ENCODE assay signal across 22 mouse cellular contexts in the genomic region with DNA sequence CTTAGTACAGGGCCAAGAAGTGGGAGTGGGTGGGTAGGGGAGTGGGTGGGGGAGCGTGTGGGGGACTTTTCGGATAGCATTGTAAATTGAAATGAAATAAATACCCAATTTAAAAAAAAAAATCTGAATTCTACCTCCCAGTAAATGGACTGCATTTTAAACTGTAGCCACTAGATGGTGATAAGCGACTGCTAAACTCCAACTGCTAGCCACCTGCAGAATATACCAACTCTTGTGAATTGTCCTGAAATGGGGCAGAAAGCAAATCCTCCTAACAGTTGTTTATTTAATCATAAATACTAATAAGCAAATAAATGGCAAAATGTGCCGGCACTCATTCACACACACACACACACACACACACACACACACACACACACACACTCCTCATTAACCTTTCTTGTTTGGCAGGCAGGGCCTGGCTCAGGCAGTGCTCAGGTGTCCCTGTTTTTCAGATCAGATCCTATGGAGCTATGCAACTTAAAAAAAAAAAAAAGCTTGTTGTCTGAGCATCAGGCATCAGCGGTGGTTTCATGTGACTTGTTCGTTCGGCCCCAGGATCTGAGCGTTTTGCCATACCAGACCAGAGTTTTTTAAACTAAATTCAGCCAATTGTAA. TPM values are rescaled to one million over a fixed set of nuclear protein-coding genes. Genes with fewer than 3 reads are reported as not detected.
A peak's percentile ranks its signal among the peaks of the same experiment; 100 is the strongest.
DNase-seq lines count a peak whose midpoint lies in the region; ATAC-seq and TF ChIP-seq lines count a peak whose summit lies in the region.
"Not testable (repeated sequence)": the region's sequence is repeated elsewhere in the genome, so short reads cannot be mapped to it uniquely, and the experiment has no call there.
"Had no signal": no experiment of that assay in that cellular context is flagged by ENCODE, and none has a peak within 500 bp of the region (broad histone marks: within the 10 kb centered on the region; RNA-seq: fewer than 3 reads in every experiment).

No protein-coding gene starts in this region.

- DNase-seq in forebrain, embryonic 11.5 days (ENCODE audit: low spot score); midbrain, postnatal 0 days (ENCODE audit: low spot score): not testable (repeated sequence)

- peak; percentile 40 for TF ChIP-seq CTCF in midbrain, postnatal 0 days (IDR thresholded peaks at IDR 0.05)

- not testable (repeated sequence) for H3K4me2 ChIP-seq in forebrain, embryonic 11.5 days (ENCODE audit: low read depth, low read length, severe bottlenecking); forebrain, embryonic 15.5 days (replicated peaks); hindbrain, embryonic 13.5 days; kidney, embryonic 16.5 days (replicated peaks; ENCODE audit: low read depth, low read length); midbrain, postnatal 0 days (ENCODE audit: low read depth, low read length, poor library complexity, severe bottlenecking)

- ATAC-seq in forebrain, embryonic 11.5 days (replicated peaks; ENCODE audit: low FRiP score), result 0 out of 2 replicates have a peak, but pooled peaks have one; percentile 61
- ATAC-seq in forebrain, embryonic 15.5 days (replicated peaks), result 0 out of 2 replicates have a peak, but pooled peaks have one; percentile 60
- 0 out of 2 replicates have a peak, but pooled peaks have one; percentile 66 for ATAC-seq in hindbrain, embryonic 13.5 days (ENCODE audit: low FRiP score)
- 0 out of 2 replicates have a peak, but pooled peaks have one; percentile 31 for ATAC-seq in kidney, embryonic 16.5 days (ENCODE audit: low FRiP score, low TSS enrichment)
- peak; percentile 87 for ATAC-seq in megakaryocyte progenitor cell, adult 5-6 weeks (replicated peaks; ENCODE audit: poor library complexity)
- ATAC-seq in midbrain, postnatal 0 days (ENCODE audit: low FRiP score), result 0 out of 2 replicates have a peak, but pooled peaks have one; percentile 65

- H3K4me3 ChIP-seq in forebrain, embryonic 11.5 days (ENCODE audit: low read depth, low read length); forebrain, embryonic 15.5 days; hindbrain, embryonic 13.5 days; kidney, embryonic 16.5 days (ENCODE audit: low read length); midbrain, postnatal 0 days (ENCODE audit: low read depth, low read length): not testable (repeated sequence)

- H3K36me3 ChIP-seq in forebrain, embryonic 11.5 days (ENCODE audit: control insufficient read depth, insufficient read depth, low read length); forebrain, embryonic 15.5 days; hindbrain, embryonic 13.5 days; kidney, embryonic 16.5 days (ENCODE audit: insufficient read depth, low read length); midbrain, postnatal 0 days (ENCODE audit: insufficient read depth, low read length): not testable (repeated sequence)

- WGBS in forebrain, embryonic 11.5 days, result 49% methylated on average over 8 of the region's 8 CpGs
- 51% methylated on average over 8 of the region's 8 CpGs for WGBS in forebrain, embryonic 15.5 days
- 52% methylated on average over 8 of the region's 8 CpGs for WGBS in hindbrain, embryonic 13.5 days
- 54% methylated on average over 7 of the region's 8 CpGs for WGBS in kidney, embryonic 16.5 days
- WGBS in midbrain, postnatal 0 days, result 44% methylated on average over 8 of the region's 8 CpGs

- H3K27ac ChIP-seq in forebrain, embryonic 11.5 days (ENCODE audit: low read depth, low read length); forebrain, embryonic 15.5 days (replicated peaks); hindbrain, embryonic 13.5 days; kidney, embryonic 16.5 days (ENCODE audit: low read length); midbrain, postnatal 0 days (ENCODE audit: low read depth, low read length): not testable (repeated sequence)

- not testable (repeated sequence) for H3K27me3 ChIP-seq in forebrain, embryonic 11.5 days (ENCODE audit: control insufficient read depth, insufficient read depth, low read length); forebrain, embryonic 15.5 days; hindbrain, embryonic 13.5 days; kidney, embryonic 16.5 days (ENCODE audit: insufficient read depth, low read length); midbrain, postnatal 0 days (ENCODE audit: insufficient read depth, low read length)

- H3K4me1 ChIP-seq in forebrain, embryonic 11.5 days (replicated peaks; ENCODE audit: control insufficient read depth, insufficient read depth, low read length); forebrain, embryonic 15.5 days; hindbrain, embryonic 13.5 days (replicated peaks); kidney, embryonic 16.5 days (ENCODE audit: insufficient read depth, low read length); midbrain, postnatal 0 days (ENCODE audit: insufficient read depth, low read length): not testable (repeated sequence)

- H3K9ac ChIP-seq in forebrain, embryonic 11.5 days (ENCODE audit: low read length); forebrain, embryonic 15.5 days (replicated peaks); hindbrain, embryonic 13.5 days; kidney, embryonic 16.5 days (replicated peaks; ENCODE audit: low read length); midbrain, postnatal 0 days (replicated peaks; ENCODE audit: low read length, poor library complexity, severe bottlenecking): not testable (repeated sequence)

- H3K9me3 ChIP-seq in forebrain, embryonic 11.5 days (ENCODE audit: control insufficient read depth, low read length); forebrain, embryonic 15.5 days; hindbrain, embryonic 13.5 days; kidney, embryonic 16.5 days (ENCODE audit: low read length); midbrain, postnatal 0 days (ENCODE audit: low read length): not testable (repeated sequence)

RNA-seq across cellular contexts. Expression of a gene that starts 47.3 kb away (rescaled TPM):
- not detected in 2 replicates for polyA plus RNA-seq in forebrain, embryonic 11.5 days (2014; fragmentation: Nextera tagmentation; extraction: Ambion mirVana)
- not detected in 2 replicates for polyA plus RNA-seq in forebrain, embryonic 15.5 days (2015; fragmentation: Nextera tagmentation; extraction: Ambion mirVana)
- not detected in 2 replicates for polyA plus RNA-seq in hindbrain, embryonic 13.5 days (2015; fragmentation: Nextera tagmentation; extraction: Ambion mirVana)
- not detected in 2 replicates for polyA plus RNA-seq in kidney, embryonic 16.5 days (2015; fragmentation: Nextera tagmentation; extraction: Ambion mirVana)
- not detected in 2 replicates for total RNA-seq in megakaryocyte progenitor cell, adult 5-6 weeks (2015)
- total RNA-seq in megakaryocyte progenitor cell, adult 5-6 weeks (2017), result not detected in 2 replicates
- not detected in 2 replicates for total RNA-seq in midbrain, postnatal 0 days (2014; rRNA removed)
- polyA plus RNA-seq in midbrain, postnatal 0 days (2015; fragmentation: Nextera tagmentation; extraction: Ambion mirVana), result not detected in 2 replicates
- total RNA-seq: adrenal gland, postnatal 10 days; adrenal gland, postnatal 4 days; G1E; gastrocnemius, adult 18-20 months; gastrocnemius, postnatal 14 days; heart, adult 8-10 months; heart, postnatal 25 days had no signal
- polyA plus RNA-seq: brain, embryonic 14.5 days; cortical plate, adult 2 months; embryonic facial prominence, embryonic 12.5 days; forebrain, embryonic 16.5 days; G1E; gonadal fat pad, adult 2 months; heart, embryonic 12.5 days; heart, embryonic 16.5 days; hindbrain, embryonic 10.5 days; intestine, embryonic 16.5 days had no signal

Comparison
In these comparisons a context has a peak if more than half of its experiments do, and no peak if none do; other contexts are left out.
1. ATAC-seq: peak in every context shown above with its lines; median percentile 87 in megakaryocyte progenitor cell, adult 5-6 weeks; 66 in hindbrain, embryonic 13.5 days; 65 in midbrain, postnatal 0 days; 61 in forebrain, embryonic 11.5 days; 60 in forebrain, embryonic 15.5 days; 31 in kidney, embryonic 16.5 days.